Mouse (Mus musculus): ENCODE results near the gene Mamld1. TPM values are rescaled to one million over a fixed set of nuclear protein-coding genes. Genes with fewer than 3 reads are reported as not detected.
"Not testable (repeated sequence)": the region's sequence is repeated elsewhere in the genome, so short reads cannot be mapped to it uniquely, and the experiment has no call there.

Mamld1 gene
- 4.4 and 5.1 TPM in 2 replicates for polyA plus RNA-seq (2016; fragmentation: Nextera tagmentation; extraction: Ambion mirVana)

GRCm38 (mm10) chrX:71049864-71050576, at the start of gene Mamld1:
Gene Mamld1 (plus strand): TSS chrX:71050256.
- peak; percentile 51 for DNase-seq (ENCODE audit: extremely low spot score, low spot score)
- H3K9me3 ChIP-seq: no peaks in the 10 kb centered on the region
- peaks cover 32% of the 10 kb centered on the region for H3K4me1 ChIP-seq
- 16% methylated on average over 48 of the region's 50 CpGs for WGBS
- no peaks in the 10 kb centered on the region for H3K36me3 ChIP-seq (replicated peaks)
- H3K27me3 ChIP-seq (ENCODE audit: poor library complexity, severe bottlenecking): peaks cover 72% of the 10 kb centered on the region
- peak within 1 kb of the TSS; percentile 60 for H3K4me3 ChIP-seq
- peak within 1 kb of the TSS; percentile 89 for H3K27ac ChIP-seq

GRCm38 (mm10) chrX:71024718-71025117, 25.3 kb upstream of the Mamld1 start:
- no peaks in the 10 kb centered on the region for H3K9me3 ChIP-seq
- H3K27ac ChIP-seq: no peak overlapping the region
- peaks cover 12% of the 10 kb centered on the region; the same call in 1 of the 2 replicates for H3K27me3 ChIP-seq (ENCODE audit: poor library complexity, severe bottlenecking)
- no peak for DNase-seq (ENCODE audit: extremely low spot score, low spot score)
- H3K4me3 ChIP-seq: no peak overlapping the region
- H3K4me1 ChIP-seq: no peaks in the 10 kb centered on the region
- H3K36me3 ChIP-seq (replicated peaks): no peaks in the 10 kb centered on the region

GRCm38 (mm10) chrX:71028007-71028406, 22.0 kb upstream of the Mamld1 start:
- Histone ChIP-seq H3K9me3 (no peaks in the 10 kb centered on the region), H3K27ac (no peak overlapping the region), H3K4me1 (no peaks in the 10 kb centered on the region), H3K36me3 (replicated peaks) (no peaks in the 10 kb centered on the region), H3K4me3 (no peak overlapping the region), H3K27me3 (ENCODE audit: poor library complexity, severe bottlenecking) (peaks cover 12% of the 10 kb centered on the region; the same call in 1 of the 2 replicates)
- 88% methylated on average over 4 of the region's 4 CpGs for WGBS
- no peak for DNase-seq (ENCODE audit: extremely low spot score, low spot score)

GRCm38 (mm10) chrX:71028976-71029375, 21.1 kb upstream of the Mamld1 start:
- H3K9me3 ChIP-seq; H3K4me1 ChIP-seq; DNase-seq (ENCODE audit: extremely low spot score, low spot score); H3K27ac ChIP-seq; H3K36me3 ChIP-seq (replicated peaks); H3K4me3 ChIP-seq: not testable (repeated sequence)
- H3K27me3 ChIP-seq (ENCODE audit: poor library complexity, severe bottlenecking): peaks cover 13% of the 10 kb centered on the region
- WGBS: 97% methylated on average over 1 of the region's 1 CpGs

DNA sequence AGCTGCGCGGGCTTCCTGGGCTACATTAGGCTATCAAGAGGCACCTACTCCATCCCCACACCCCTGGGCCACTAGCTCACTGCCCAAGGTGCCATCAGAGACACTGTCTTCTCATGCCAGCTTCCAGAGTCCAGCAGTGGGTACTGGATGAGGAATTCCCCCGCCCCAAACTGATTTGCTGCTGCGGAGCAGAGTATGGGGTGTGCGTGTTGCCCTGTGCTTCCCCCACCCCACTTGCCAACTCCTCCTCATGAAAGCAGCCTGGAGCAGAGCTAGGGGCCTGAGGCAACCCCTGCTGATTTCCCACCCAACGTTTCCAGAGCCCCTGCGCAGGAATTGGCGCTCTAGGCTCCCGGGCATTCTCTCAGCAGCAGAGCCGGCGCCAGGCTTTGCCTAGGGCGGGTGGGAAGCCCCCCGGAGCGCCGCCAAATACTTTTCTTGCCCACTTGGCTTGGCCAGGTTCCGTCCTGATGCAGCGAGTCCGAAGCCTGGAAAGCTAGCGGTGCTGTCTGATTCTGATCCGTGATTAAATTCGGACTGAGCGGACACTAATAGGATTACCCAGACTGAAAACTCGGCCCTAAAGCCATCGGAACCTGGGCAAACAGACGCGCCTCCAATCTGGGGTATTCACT, 738 bp downstream of the Mamld1 start:
- Histone ChIP-seq H3K4me1 (peaks cover 32% of the 10 kb centered on the region), H3K27me3 (ENCODE audit: poor library complexity, severe bottlenecking) (peaks cover 75% of the 10 kb centered on the region), H3K27ac (peak overlapping the region; percentile 89), H3K9me3 (no peaks in the 10 kb centered on the region), H3K36me3 (replicated peaks) (no peaks in the 10 kb centered on the region), H3K4me3 (peak overlapping the region; percentile 60)
- peak; percentile 21 for DNase-seq (ENCODE audit: extremely low spot score, low spot score)
- 22% methylated on average over 26 of the region's 26 CpGs for WGBS

- Histone ChIP-seq H3K4me1 (peaks cover 32% of the 10 kb centered on the region), H3K9me3 (no peaks in the 10 kb centered on the region), H3K27ac (peak overlapping the region; percentile 89), H3K36me3 (replicated peaks) (no peaks in the 10 kb centered on the region), H3K4me3 (peak overlapping the region; percentile 60), H3K27me3 (ENCODE audit: poor library complexity, severe bottlenecking) (peaks cover 74% of the 10 kb centered on the region)
- WGBS: 18% methylated on average over 30 of the region's 30 CpGs
- DNase-seq (ENCODE audit: extremely low spot score, low spot score): peak; percentile 56
These were observed 1.5 kb downstream of the Mamld1 start for GRCm38 (mm10) chrX:71051361-71052114.

GRCm38 (mm10) chrX:71052115-71052478, 2.0 kb downstream of the Mamld1 start:
- H3K27me3 ChIP-seq (ENCODE audit: poor library complexity, severe bottlenecking): peaks cover 72% of the 10 kb centered on the region
- peak overlapping the region; percentile 60 for H3K4me3 ChIP-seq
- no peaks in the 10 kb centered on the region for H3K9me3 ChIP-seq
- peak overlapping the region; percentile 89 for H3K27ac ChIP-seq
- peak; percentile 75 for DNase-seq (ENCODE audit: extremely low spot score, low spot score)
- WGBS: 37% methylated on average over 18 of the region's 19 CpGs
- peaks cover 32% of the 10 kb centered on the region for H3K4me1 ChIP-seq
- H3K36me3 ChIP-seq (replicated peaks): no peaks in the 10 kb centered on the region

DNA sequence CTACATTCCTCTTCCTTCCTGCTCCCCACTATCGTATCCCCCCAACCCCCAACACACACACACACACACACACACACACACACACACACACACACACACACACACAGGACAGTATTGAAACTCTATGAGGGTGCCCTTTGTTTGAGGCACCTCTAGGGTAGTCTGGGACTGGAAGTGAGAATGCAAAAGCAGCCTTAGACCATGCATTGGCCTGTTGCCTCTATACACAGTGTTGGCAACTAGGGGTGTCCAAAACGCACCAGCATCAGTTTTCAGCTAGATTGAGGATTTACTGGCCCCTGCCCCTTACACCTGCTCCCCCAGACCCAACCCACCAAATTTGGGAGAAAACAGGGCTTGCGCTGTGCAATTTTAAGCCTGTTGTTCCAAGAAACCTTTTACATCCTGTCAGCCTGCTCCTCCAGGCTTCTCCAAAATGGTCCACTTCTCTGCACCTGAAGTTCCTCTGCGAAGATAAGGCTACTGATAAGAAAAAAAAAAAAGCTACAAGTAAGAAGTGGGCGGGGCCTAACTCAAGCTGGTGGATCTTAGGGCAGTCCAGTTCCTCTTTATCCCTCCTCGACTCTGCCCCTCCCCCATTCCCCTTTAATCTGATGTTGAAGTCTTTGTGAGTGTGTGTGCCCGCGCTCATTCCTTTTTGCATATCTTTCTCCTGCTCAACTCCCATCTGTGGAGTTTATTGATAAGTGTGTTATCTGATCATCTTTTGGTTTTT, 2.6 kb downstream of the Mamld1 start:
- 28% methylated on average over 8 of the region's 8 CpGs for WGBS
- peaks cover 66% of the 10 kb centered on the region for H3K27me3 ChIP-seq (ENCODE audit: poor library complexity, severe bottlenecking)
- H3K36me3 ChIP-seq (replicated peaks): no peaks in the 10 kb centered on the region
- peaks cover 32% of the 10 kb centered on the region for H3K4me1 ChIP-seq
- no peak for DNase-seq (ENCODE audit: extremely low spot score, low spot score)
- peak overlapping the region; percentile 89 for H3K27ac ChIP-seq
- H3K4me3 ChIP-seq: peak overlapping the region; percentile 60
- no peaks in the 10 kb centered on the region for H3K9me3 ChIP-seq

DNA sequence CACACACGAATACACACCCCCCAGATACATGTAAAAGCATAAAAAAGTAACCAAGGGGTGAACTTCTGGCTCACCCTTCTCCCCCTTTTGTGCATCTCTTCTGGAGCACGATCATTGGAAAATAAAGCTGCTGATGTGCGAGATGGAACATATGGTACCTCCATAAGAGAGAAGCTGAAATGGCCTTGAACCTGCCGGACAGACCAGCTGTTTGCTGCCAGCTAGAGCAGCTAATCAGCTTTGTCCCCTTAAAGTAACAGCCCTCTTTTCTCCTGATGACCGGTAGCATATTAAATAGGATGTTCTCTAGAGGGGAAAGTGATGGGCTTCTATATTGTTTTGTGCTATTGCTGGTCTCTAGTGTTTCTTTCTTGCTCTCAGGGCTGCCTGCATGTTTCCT, 3.2 kb downstream of the Mamld1 start:
- Histone ChIP-seq H3K9me3 (no peaks in the 10 kb centered on the region), H3K4me1 (peaks cover 32% of the 10 kb centered on the region), H3K4me3 (peak overlapping the region; percentile 60), H3K27ac (peak overlapping the region; percentile 89; the same call in 1 of the 2 replicates), H3K27me3 (ENCODE audit: poor library complexity, severe bottlenecking) (peaks cover 60% of the 10 kb centered on the region), H3K36me3 (replicated peaks) (no peaks in the 10 kb centered on the region)
- no peak for DNase-seq (ENCODE audit: extremely low spot score, low spot score)
- 38% methylated on average over 5 of the region's 5 CpGs for WGBS

DNA sequence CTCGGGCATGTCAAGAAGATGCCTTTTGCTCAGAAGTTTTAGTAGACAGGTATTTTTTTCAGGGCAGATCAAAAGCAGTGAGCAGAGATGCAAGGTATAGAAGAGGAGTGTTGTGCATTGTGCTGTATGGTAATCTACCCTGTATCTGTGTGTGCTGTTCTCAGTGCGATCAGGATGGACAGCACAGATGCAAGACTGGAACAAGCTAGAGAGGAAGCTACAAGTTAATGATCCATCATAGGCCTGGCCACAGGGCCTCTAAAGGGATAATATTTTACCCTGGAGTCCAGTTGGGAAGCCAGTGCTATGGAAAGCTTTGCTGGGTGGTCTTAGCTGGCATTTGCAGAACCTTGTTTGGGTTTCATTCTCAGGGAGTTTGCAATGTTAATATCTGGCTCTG, 6.9 kb downstream of the Mamld1 start:
- Histone ChIP-seq H3K4me1 (peaks cover 18% of the 10 kb centered on the region), H3K27me3 (ENCODE audit: poor library complexity, severe bottlenecking) (peaks cover 31% of the 10 kb centered on the region), H3K9me3 (no peaks in the 10 kb centered on the region), H3K4me3 (no peak overlapping the region), H3K27ac (no peak overlapping the region), H3K36me3 (replicated peaks) (no peaks in the 10 kb centered on the region)
- no peak for DNase-seq (ENCODE audit: extremely low spot score, low spot score)
- WGBS: 98% methylated on average over 2 of the region's 2 CpGs

DNA sequence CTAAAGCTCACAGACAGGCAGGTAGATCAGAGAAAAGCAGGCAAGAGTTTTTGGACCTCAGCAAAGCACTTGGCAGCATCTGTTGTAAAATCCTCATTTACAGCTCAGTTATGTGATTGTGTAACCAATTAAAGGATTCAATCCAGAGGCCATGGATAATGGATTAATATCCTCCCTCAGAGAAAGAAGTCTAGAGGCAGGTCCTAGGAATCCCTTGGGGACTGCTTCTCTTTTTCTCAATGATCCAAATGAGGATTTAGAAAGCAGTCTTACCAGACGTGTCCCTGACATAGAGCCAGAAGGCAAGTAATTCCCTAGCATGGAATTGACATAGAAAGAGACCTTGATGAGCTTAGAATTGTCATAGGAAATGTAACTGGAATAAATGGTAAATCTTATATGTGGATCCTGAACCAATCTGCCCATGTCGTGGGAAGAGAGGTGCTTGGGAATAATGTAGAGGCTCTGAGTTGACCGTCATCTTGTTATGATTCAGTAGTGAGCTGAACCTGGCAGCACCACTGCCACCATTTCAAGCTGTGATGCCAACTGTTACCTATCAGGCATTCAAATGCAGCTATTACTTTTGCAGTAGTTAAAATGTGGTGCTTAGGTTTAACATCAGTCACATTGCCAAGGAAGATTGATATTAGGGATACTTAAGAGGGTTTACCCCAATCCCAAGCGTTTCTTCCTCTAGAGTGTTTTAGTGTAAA, 35.2 kb downstream of the Mamld1 start:
- Histone ChIP-seq H3K4me3 (no peak overlapping the region), H3K9me3 (no peaks in the 10 kb centered on the region), H3K27ac (no peak overlapping the region), H3K4me1 (peaks cover 4% of the 10 kb centered on the region), H3K27me3 (ENCODE audit: poor library complexity, severe bottlenecking) (peaks cover 9% of the 10 kb centered on the region), H3K36me3 (replicated peaks) (no peaks in the 10 kb centered on the region)
- no peak for DNase-seq (ENCODE audit: extremely low spot score, low spot score)
- 89% methylated on average over 4 of the region's 4 CpGs for WGBS

Data from forebrain, embryonic 10.5 days (tissue).